Mouse (Mus musculus) ES-Bruce4 (cell line): ENCODE data around the gene Kcnq1. TPM values are rescaled to one million over a fixed set of nuclear protein-coding genes. Genes with fewer than 3 reads are reported as not detected.

Source experiments
- H3K27ac ChIP-seq: 2 replicates; pipeline ENCODE4 v1.5.1; 2012; ENCODE audit warnings: low read length, inconsistent platforms; ENCODE audit not compliant: insufficient read depth
- H3K27me3 ChIP-seq: 2 replicates; pipeline ENCODE4 v1.6.1; 2012; ENCODE audit warnings: mild to moderate bottlenecking, low read length, inconsistent platforms; ENCODE audit not compliant: control insufficient read depth, poor library complexity, insufficient read depth, severe bottlenecking
- H3K36me3 ChIP-seq: 2 replicates; pipeline ENCODE4 v1.6.1; 2012; ENCODE audit warnings: inconsistent platforms, mild to moderate bottlenecking, low read length, moderate library complexity; ENCODE audit not compliant: control insufficient read depth, poor library complexity, insufficient read depth, severe bottlenecking
- H3K4me1 ChIP-seq: one replicate; pipeline ENCODE4 v1.8.1; 2011; ENCODE audit warnings: low read length; ENCODE audit not compliant: control insufficient read depth, insufficient read depth
- H3K4me3 ChIP-seq: 2 replicates; pipeline ENCODE4 v1.5.1; 2011; ENCODE audit warnings: low read depth, mild to moderate bottlenecking, low read length
- H3K9ac ChIP-seq: 2 replicates; pipeline ENCODE4 v1.6.1; 2012; ENCODE audit warnings: low read depth, mild to moderate bottlenecking, inconsistent platforms; ENCODE audit not compliant: poor library complexity, severe bottlenecking
- H3K9me3 ChIP-seq: replicated peaks from 2 replicates; pipeline ENCODE4 v1.6.1; 2012; ENCODE audit warnings: mild to moderate bottlenecking, low read length, inconsistent platforms; ENCODE audit not compliant: control insufficient read depth, poor library complexity, insufficient read depth, severe bottlenecking
- CTCF ChIP-seq: IDR thresholded peaks from one replicate; pipeline ENCODE4 v1.8.1; 2011; ENCODE audit warnings: low read depth, low read length
- EP300 ChIP-seq: IDR thresholded peaks from 2 replicates; pipeline ENCODE4 v1.6.1; 2011; ENCODE audit warnings: low read depth, low read length; ENCODE audit not compliant: insufficient read depth
- POLR2A ChIP-seq: IDR thresholded peaks from one replicate; pipeline ENCODE4 v1.8.1; 2011; ENCODE audit warnings: low read length; ENCODE audit not compliant: insufficient read depth
- polyA plus RNA-seq: library from polyadenylated mRNA; stranded (reverse); fragments of >200 nt; gene quantifications from 2 replicates; pipeline ENCODE4 v1.2.4, GENCODE M21; 2011; ENCODE audit warnings: low read depth; ENCODE audit not compliant: missing spikeins, insufficient read depth, insufficient read length

The Kcnq1 gene
- polyA plus RNA-seq, 1 experiment, result not detected

- Histone ChIP-seq H3K36me3 (no peaks in the 10 kb centered on the region), H3K4me1 (peaks cover 21% of the 10 kb centered on the region), H3K9me3 (no peaks in the 10 kb centered on the region), H3K27ac (no peak overlapping the region), H3K27me3 (no peaks in the 10 kb centered on the region), H3K9ac (no peak overlapping the region), H3K4me3 (no peak overlapping the region)
- no peak for TF ChIP-seq CTCF
- TF ChIP-seq POLR2A, result no peak
- TF ChIP-seq EP300, result no peak
Measured at GRCm38 (mm10) chr7:143116521-143116920, 10.4 kb downstream of the Kcnq1 start.

- Histone ChIP-seq H3K9ac (no peak overlapping the region), H3K36me3 (no peaks in the 10 kb centered on the region), H3K27ac (peak overlapping the region; percentile 92), H3K4me3 (no peak overlapping the region), H3K9me3 (no peaks in the 10 kb centered on the region), H3K27me3 (no peaks in the 10 kb centered on the region), H3K4me1 (peaks cover 29% of the 10 kb centered on the region)
- no peak for TF ChIP-seq EP300
Measured at GRCm38 (mm10) chr7:143119407-143119806, 13.2 kb downstream of the Kcnq1 start.

DNA sequence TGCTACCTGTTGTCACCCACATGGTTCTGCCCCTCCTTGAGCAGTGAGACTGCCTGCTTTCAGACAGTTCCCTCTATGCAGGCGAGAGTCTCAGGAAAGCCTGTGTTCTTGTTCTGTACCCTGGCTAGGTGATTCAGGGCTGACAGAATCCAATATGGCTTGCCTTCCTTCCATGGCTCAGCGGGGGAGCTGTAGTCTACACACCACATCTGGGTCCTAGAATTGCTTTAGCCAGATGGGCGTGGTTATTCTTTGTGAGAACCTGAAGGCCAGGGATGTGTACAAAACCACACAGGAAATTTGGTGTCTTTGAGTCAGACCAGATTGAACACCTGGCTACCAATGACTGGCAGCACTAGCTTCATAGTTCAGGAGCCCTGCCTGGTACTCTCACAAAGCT, 13.7 kb downstream of the Kcnq1 start:
- no peak for TF ChIP-seq EP300
- TF ChIP-seq CTCF, result no peak
- no peak for TF ChIP-seq POLR2A
- Histone ChIP-seq H3K4me1 (peaks cover 31% of the 10 kb centered on the region), H3K27ac (peak overlapping the region; percentile 92), H3K4me3 (no peak overlapping the region), H3K9me3 (no peaks in the 10 kb centered on the region), H3K27me3 (no peaks in the 10 kb centered on the region), H3K36me3 (no peaks in the 10 kb centered on the region), H3K9ac (no peak overlapping the region)

- TF ChIP-seq POLR2A, result no peak
- TF ChIP-seq CTCF, result no peak
- no peak for TF ChIP-seq EP300
- Histone ChIP-seq H3K27ac (0 out of 2 replicates have a peak overlapping the region, but pooled peaks have one; percentile 21), H3K36me3 (no peaks in the 10 kb centered on the region), H3K27me3 (no peaks in the 10 kb centered on the region), H3K4me3 (no peak overlapping the region), H3K9me3 (no peaks in the 10 kb centered on the region), H3K4me1 (peaks cover 29% of the 10 kb centered on the region), H3K9ac (no peak overlapping the region)
Measured at GRCm38 (mm10) chr7:143122191-143122590, 16.0 kb downstream of the Kcnq1 start.

DNA sequence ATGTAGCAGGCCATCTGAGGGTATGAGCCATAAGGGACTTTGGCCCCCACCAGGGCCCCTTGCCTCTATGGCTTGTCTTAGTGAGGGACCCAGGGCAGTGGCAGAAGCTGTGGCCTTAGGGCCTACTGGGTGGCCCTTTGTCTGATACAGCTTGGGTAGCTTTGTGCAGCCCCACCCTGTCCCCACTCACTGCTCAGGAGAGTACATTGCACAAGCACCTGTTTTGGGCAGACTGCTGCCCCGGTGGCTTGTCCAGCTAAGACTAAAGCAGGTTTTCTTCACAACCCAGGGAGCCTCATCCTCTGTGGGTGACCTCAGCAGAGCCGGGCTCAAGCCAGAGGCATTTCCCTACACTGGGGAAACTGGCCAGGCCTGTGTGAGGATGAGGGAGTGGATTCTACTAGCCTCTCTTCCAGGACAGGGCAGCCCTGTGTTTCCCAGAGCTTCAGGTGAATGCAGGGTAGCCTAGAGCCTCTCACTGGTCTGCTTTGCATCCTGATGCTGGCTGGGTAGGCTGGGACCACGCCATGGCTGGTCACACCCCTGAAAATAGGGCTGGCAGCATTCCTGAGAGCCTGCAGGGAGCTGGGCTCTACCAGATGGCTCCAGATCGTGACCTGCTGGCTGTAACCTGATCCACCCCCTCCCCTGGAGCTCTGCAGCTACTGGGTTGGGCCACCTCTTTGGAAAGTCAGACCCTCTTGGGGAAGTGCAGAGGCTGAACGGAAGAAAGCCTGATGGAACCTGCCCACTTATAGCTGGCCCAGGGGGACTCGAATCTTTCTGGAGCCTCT, 17.9 kb downstream of the Kcnq1 start:
- TF ChIP-seq EP300, result peak; percentile 95
- no peak for TF ChIP-seq CTCF
- H3K36me3 ChIP-seq, result no peaks in the 10 kb centered on the region
- H3K4me1 ChIP-seq, result peaks cover 23% of the 10 kb centered on the region
- peak overlapping the region; percentile 83 for H3K27ac ChIP-seq
- H3K27me3 ChIP-seq, result no peaks in the 10 kb centered on the region
- no peaks in the 10 kb centered on the region for H3K9me3 ChIP-seq
- H3K4me3 ChIP-seq, result no peak overlapping the region
- H3K9ac ChIP-seq, result 0 out of 2 replicates have a peak overlapping the region, but pooled peaks have one; percentile 1

GRCm38 (mm10) chr7:143124902-143125301, 18.7 kb downstream of the Kcnq1 start:
- no peak for TF ChIP-seq EP300
- no peak for TF ChIP-seq CTCF
- TF ChIP-seq POLR2A, result no peak
- H3K9me3 ChIP-seq, result no peaks in the 10 kb centered on the region
- no peak overlapping the region for H3K4me3 ChIP-seq
- H3K36me3 ChIP-seq, result no peaks in the 10 kb centered on the region
- peak overlapping the region; percentile 32; the same call in 1 of the 2 replicates for H3K27ac ChIP-seq
- peaks cover 19% of the 10 kb centered on the region for H3K4me1 ChIP-seq
- H3K9ac ChIP-seq, result no peak overlapping the region
- no peaks in the 10 kb centered on the region for H3K27me3 ChIP-seq
